Mouse (Mus musculus): ENCODE results near the gene 4921539E11Rik.

4921539E11Rik gene

DNA sequence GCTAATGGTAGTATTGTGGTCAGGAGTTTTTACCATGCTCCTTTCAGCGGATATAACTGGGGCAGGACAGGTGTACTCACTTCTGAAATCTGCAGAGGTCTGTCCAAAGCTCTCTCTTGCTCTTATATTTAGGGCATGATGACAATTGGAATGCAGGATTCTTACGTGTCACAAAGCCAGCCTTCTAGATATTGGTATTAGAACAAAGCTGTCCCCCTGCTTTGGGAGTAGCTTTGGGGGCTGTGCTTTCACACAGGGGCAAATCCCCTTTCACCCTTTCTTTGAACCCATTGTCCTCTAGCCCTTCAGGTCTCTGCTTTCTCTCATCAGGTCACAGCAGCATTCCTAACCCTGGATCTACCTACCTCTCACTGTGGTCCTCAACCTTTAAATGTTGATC lies at the start of gene 4921539E11Rik:
TSS of gene 4921539E11Rik (minus strand) at position 101 of the 400 bp plus-strand sequence.
- no peak for ATAC-seq (ENCODE audit: insufficient number of reproducible peaks, low FRiP score, low TSS enrichment)

DNA sequence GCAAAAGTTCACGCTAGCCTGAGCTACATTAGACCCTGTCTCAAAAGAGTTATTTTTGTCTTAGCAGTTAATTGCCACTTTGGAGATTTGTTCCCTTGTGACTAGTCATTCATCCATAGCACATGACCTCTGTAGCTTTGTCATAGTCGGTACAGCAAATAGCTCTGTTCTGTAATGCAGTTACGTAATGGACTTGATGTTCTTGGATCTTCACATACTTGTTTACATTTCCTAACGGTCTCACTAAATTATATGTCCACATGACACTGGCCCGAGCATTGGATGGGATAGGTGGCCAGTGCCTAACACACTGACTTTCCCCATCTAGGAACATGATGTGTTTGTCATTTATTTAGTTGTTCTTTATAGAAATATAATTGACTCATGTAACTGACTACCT lies 44.5 kb upstream of the 4921539E11Rik start:
- ATAC-seq (ENCODE audit: insufficient number of reproducible peaks, low FRiP score, low TSS enrichment) = no peak

DNA sequence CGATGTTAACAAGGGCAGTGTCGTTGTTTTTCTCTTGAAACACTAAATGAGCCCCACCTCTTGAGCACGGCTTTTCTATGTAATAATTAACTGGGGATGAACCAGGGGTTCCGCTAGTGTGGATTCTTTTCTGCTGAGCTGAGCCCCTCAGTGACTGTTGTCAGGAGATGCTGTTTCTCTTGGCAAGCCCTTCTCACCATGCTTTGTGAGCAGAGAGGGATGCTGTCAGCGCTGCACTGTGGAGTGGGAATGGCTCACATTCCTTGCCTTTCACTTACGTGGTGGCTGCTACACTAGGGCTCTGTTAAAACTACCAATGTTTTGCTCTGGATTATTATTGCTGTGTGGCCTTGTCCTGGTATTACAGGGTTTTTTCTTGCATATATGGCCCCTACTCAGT lies 38.7 kb upstream of the 4921539E11Rik start:
- no peak for ATAC-seq (ENCODE audit: insufficient number of reproducible peaks, low FRiP score, low TSS enrichment)

DNA sequence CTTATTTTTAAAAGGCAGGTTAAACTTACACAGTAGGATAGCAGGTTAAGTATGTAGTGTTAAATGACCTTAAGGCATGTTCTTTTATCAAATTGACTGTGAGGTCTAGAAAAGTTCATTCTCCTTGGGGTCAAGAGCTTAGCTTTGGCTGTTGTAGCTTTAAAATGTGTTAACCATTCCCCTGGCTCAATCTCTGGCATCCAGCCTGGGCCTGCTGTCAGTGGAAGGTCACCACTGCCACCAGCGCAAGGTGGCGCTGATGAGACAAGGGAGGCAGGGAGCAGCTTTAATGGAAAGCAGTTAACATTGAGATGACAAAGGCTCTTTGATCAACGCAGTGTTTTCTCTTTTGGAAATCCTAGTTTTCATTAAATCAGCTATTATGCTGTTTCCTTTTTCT lies 36.3 kb upstream of the 4921539E11Rik start:
- no peak for ATAC-seq (ENCODE audit: insufficient number of reproducible peaks, low FRiP score, low TSS enrichment)

DNA sequence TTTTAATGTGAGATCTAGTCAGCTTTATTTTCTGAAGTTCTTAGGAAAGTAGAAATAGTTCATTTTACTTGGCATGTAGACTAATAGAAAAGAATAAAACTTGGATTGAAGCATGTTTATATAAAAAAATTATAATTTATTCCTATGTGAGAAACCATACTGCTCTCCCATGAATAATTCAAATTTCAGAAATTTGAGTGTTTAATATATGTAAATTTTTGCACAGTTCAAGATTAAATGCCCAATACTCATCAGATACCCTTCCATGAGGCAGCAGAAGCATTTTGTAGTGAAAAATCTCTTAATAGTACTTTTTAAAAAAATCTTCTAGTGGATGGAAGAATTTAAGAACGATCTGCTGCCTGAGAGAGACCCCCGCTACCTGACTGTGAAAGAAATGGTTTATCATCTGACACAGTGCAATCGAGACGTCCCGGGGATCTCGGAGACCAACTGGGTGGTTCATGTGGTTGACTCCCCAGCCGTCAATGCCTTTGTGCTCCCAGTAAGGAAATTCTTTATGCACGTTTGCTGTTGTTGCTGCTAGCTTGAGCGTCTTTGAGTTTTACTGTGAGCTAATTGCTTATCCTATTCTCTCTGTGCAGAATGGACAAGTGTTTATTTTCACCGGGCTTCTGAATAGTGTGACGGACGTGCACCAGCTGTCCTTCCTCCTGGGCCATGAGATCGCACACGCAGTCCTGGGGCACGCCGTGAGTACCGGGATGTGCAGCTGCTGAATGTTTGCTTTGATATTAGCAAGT lies 34.2 kb upstream of the 4921539E11Rik start:
- no peak for ATAC-seq (ENCODE audit: insufficient number of reproducible peaks, low FRiP score, low TSS enrichment)

DNA sequence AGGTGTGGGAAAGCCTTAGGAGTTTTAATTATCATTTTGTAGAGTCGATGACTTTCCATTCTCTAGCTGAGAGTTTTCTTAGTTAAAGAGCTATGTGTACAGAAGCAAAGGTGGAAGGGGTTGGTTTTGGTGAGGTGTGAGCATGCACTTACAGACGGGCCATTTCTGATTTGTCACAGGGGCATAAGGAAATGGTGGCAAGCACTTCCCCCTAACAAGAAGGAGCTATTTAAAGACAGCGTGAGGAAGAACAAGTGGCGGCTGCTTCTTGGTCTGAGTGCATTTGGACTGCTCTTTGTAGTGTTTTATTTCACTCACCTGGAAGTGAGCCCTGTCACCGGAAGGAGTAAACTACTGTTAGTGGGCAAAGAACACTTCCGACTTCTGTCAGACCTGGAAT lies 30.8 kb upstream of the 4921539E11Rik start:
- ATAC-seq (ENCODE audit: insufficient number of reproducible peaks, low FRiP score, low TSS enrichment) = no peak

DNA sequence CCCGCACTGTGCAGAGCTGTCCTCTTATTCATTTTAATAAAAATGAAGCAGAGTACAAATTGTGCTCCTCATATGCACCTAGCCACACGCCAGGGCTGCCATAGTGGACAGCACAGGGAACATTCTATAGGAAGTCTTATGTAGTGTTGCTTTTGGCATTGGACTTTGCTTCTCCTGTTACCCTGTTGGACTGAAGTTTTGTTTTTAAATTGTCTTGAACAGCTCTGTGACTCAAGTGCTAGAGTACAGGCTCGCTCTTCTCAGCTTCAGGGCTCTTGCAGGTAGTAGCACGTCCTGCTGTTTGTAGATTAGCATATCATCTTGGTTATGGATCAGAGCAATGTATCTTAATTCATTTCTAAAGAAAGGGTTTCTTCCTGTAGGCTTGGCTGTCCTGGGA lies 25.2 kb upstream of the 4921539E11Rik start:
- ATAC-seq (ENCODE audit: insufficient number of reproducible peaks, low FRiP score, low TSS enrichment) = no peak

DNA sequence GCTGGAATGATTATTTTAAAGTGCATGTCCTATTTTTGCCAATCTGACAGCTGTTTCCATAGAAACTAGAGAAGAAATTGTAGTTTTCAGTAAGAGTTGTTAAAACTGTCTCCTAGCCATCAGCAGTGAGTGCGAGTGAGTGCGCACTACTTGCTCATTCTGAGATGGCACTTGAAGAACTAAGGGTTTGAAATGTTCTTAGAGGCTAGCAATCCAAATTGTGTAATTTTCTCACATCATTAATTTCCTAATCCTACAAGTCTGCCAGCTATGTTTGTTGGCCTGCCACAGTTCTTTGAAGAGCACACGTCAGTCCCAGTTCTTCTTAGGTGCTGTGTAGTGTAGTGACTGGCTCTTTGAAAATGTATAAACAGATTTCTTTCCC lies 23.9 kb upstream of the 4921539E11Rik start:
- no peak for ATAC-seq (ENCODE audit: insufficient number of reproducible peaks, low FRiP score, low TSS enrichment)

DNA sequence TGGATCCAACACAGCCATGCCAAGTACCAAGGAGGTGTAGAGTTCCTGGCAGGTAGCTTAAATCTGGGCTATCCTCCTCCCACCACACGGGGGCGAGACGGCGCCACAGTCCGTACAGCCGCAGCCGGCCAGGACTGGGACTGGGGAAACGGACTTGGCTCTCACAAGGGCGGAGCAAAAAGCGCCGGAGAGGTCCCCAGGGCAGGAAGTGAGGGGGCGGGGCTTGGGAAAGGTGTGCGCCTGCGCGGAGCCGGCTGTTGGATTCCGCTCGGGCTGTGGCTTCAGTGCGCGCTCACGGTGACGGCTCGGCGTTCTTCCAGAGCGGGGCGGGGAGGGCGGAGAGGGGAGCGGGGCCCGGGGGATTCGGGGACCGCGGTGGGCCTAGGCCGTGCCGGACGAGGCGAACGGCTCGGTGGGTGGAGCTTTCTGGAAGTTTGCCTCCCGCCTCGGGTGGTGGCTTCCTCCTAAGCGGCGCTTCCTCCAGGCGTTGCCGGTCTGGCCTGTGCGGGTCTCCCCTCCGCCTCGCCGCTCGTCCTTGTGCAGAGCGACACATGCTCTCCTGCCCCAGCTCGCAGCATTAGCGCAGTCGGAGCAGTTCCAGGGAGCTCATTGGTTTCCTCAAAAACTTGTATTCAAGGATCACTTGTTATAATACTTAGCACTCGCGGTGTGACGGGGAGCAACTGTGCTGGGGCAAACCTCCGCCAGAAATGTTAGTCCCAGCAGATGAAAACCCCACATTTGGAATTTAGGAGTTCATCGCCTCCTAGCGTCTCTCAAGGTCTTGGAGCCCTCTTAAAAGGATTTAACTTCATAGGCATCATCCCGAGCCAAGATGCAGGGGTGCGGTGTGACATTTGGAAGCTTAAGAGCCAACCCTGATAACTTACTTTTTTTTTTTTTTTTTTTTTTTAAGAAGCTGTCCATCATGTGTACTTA lies 23.2 kb upstream of the 4921539E11Rik start, which contains the start of gene Oma1:
TSS of gene Oma1 (plus strand) at position 226 of the 939 bp plus-strand sequence.
- peak; percentile 99 for ATAC-seq (ENCODE audit: insufficient number of reproducible peaks, low FRiP score, low TSS enrichment)

DNA sequence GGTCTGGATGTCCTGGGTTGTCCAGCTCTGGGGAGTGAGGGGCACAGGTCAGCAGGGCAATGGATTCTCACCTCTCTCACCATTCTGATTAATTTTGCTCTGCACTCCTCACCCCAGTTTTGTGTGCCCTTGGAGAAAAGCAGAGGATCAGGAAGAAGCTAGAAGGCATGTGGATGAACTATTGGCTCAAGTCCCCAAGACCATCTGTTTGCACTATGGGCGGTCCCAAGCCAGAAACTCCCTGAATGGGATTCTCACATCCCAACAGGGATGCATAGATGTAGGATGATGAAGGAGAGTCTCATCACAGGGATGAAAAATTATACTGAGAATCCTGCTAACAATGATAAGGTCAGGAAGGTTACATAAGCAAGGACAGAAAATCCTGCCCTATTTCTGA lies 13.2 kb upstream of the 4921539E11Rik start:
- ATAC-seq (ENCODE audit: insufficient number of reproducible peaks, low FRiP score, low TSS enrichment) = peak; percentile 92

DNA sequence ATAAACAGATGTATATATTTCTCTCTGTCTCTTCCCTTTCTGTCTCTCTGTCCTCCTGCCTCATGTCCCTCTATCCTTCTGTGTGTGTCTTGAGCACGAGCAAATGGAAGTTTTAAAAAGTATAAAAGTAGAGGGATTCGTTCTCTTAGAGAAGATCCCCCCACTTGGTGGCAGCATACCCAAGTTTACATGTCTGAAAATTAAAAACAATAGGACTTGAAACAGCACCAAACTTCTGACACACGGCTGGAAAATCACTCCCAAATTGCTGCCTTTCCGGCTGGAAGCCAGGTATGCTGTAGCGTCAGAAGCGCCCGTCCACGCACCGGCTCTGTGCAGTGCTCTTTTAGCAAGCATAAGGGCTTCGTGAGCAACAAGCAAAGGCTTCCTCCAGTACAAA lies 8.7 kb upstream of the 4921539E11Rik start:
- no peak for ATAC-seq (ENCODE audit: insufficient number of reproducible peaks, low FRiP score, low TSS enrichment)

DNA sequence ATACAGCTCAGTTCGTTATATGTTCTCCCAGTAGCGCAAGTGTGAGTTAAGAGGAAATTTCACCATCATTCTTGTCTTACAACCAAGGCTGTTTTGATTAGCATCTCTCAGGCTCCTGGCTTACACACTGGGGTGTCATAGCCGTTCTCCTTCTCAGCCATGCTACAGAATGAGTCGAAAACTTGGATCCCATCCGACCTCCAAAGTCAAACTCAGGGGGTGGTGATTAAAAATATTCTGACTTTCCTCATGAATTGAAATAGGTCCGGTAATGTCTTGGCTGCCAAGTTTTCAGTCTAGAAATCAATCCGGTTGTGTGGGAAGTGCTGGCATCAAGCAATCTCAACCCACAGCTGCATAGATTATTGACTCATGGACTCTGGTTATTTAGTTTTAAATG lies 2.3 kb downstream of the 4921539E11Rik start:
- ATAC-seq (ENCODE audit: insufficient number of reproducible peaks, low FRiP score, low TSS enrichment) = no peak

DNA sequence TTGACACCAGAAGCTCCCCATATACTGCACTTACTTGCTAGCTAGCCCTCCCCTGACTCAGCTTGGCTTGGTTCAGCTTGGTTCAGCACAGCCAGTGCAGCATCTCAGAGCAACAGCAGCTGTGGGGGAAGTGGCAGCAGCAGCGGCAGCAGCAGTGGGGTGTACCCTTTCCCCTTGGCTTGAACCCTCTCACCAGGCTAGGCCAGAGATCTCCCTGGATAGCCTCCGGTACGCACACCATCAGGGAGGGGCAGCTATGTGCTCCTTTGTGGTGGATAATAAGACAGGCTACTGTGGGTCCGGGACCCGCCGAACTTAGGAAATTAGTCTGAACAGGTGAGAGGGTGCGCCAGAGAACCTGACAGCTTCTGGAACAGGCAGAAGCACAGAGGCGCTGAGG lies 17.6 kb downstream of the 4921539E11Rik start:
- ATAC-seq (ENCODE audit: insufficient number of reproducible peaks, low FRiP score, low TSS enrichment) = no peak

DNA sequence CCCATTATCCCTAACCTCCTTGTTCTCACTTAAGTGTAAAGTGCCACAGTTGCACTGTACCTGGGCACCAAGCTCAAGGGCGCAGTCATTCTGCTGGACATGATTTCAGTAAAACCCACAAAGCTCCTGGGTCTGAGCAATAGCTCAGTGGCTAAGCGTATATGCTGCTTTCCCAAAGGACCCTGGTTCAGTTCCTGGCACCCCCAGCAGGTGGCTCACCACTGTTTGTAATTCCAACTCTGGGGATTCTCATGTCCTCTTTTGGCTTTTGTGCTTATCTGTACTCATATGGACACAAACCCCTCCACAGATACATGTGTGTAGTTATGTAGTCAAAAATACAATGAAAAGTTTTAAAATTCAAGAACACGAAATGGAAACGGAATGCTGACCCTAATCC lies 21.3 kb downstream of the 4921539E11Rik start:
- ATAC-seq (ENCODE audit: insufficient number of reproducible peaks, low FRiP score, low TSS enrichment) = no peak

DNA sequence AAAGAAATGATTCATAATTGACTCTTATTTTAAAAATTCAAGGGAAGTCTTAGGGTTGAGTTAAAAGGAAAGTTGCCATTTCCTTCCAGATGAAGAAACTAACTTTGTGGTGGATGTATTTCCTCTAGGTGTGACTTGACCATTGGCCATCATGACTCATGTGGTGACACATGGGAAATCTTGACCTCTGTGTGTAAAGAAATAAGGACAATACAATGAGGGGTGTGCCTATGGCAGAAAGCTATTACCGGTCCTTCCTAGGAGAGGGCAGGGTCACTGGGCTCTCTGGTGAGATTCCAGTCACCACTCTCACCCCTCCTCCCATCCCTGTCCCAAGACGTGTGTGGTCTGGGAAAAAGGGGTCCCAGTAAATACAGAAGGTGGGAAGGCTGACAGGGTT lies 25.5 kb downstream of the 4921539E11Rik start:
- no peak for ATAC-seq (ENCODE audit: insufficient number of reproducible peaks, low FRiP score, low TSS enrichment)

DNA sequence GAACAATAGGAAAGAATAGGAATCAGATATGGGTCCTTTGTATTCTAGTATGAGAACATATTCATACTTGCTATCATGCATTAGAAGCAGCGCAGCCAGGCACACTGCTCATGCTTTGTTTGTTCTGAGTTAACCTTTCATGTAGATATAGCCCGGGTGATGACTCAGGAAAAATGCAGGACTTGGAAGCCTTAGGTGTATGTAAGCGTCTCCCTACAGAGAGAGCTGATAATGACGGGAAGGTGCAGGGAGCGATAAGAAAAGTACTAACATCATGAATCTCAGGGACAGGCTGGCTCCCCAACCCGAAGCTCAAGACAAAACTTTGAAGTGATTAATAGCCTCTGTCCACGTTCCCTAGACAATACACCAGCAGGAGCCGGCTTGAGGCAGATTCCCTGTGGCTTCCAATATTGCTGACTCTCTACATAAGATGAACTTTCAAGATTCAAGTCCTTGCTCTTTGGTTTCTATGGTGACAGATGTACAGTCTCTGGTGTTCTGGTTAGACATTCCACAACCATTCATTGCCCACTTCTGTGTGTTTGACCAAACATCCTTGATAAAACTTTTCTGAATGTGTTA lies 26.8 kb downstream of the 4921539E11Rik start:
- no peak for ATAC-seq (ENCODE audit: insufficient number of reproducible peaks, low FRiP score, low TSS enrichment)

DNA sequence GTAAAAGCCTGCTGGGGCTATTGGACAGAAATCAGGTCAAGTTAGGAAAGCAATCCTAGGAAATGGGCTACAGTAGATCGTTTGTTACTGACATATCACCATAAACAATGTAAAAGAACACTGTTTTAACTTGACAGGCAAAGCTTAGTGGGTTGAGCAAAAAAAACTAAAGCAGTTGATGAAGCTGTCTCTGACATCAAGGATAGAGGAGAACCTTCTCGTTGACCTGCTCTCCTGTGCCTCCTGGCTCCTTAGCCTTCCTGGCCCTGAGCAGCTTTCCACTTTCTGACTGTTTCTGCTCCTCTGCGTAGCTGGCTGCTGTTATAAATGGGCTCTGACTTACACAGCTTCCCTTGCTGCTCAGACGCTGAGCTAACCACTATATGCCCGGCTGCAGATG lies 27.3 kb downstream of the 4921539E11Rik start:
- ATAC-seq (ENCODE audit: insufficient number of reproducible peaks, low FRiP score, low TSS enrichment) = no peak

DNA sequence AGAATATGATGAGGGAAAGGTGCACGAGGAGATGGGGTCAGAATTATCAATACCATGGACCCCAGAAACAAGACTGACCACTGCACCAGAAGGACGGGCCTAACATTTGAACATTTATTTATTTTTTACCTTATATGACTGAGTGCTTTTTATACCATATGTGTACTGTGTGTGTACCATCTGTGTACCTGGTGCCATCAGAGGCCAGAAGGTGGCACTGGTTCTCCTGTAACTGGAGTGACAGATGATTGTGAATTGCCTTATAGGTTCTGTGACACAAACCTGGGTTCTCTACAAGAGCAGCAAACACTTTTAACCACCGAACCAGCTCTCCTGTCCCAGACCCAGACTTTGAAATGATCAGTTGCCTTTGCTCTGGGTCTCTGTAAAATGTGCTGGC lies 31.8 kb downstream of the 4921539E11Rik start:
- ATAC-seq (ENCODE audit: insufficient number of reproducible peaks, low FRiP score, low TSS enrichment) = no peak

DNA sequence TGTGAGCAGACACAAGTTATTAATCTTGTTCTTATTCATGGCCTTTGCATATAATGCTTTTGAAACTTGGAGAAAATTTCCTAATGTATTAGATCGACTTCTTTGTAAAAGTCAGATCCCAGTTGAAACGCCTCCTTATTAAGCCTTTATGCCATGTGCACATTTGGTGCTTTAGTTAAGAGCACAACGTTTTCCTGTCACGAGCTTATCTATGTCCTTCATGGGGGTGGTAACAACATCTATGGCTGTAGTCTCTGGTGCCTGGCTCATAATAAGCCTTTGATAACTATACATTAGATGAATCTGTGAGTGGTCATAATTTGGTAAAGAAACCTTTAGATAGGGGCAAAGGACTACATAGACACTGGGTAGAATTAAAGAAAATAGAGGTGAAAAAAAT lies 36.8 kb downstream of the 4921539E11Rik start:
- ATAC-seq (ENCODE audit: insufficient number of reproducible peaks, low FRiP score, low TSS enrichment) = no peak

DNA sequence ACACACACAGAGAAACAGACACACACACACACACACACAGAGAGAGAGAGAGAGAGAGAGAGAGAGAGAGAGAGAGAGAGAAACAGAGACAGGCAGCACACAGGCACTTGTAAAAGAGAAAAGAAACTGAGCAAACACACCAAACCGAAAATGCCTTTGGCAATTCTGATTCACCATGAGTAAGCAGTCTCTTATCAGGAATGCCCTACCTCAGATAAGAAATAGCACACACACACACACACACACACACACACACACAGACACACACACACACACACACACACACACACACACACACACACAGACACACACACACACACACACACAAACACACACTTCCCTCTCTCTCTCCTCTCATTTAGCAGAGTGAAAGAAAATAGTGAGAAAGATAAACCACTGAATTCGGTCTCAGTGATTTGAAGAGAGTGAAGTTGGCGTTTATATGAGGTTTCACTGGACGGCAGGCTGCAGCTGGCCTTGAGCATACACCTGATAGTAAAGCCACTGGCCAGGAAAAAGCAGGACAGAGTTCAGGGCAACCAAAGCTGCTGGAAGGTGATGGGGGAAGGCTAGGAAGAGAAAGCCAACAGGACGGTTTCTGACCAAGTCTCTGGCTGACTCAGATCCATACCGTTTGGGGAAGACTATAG lies 41.1 kb downstream of the 4921539E11Rik start:
- ATAC-seq (ENCODE audit: insufficient number of reproducible peaks, low FRiP score, low TSS enrichment) = no peak

DNA sequence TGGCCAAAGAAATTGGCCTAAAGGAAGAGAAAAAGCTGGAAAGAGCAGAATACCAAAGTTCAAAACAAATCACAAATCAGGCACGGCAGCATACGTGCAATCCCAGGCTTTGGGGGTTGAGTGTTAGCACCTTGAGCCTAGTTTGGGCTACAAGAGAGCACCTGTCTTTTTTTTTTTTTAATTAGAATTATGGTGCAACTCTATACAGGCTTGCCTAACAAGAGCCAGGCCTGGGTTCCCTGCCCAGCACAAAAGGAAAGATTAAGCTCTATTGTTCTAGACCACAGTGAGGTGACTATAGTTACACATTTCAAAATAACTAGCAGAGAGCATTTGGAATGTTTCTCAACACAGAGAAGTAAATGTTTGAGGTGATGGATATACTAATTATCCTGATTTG lies 42.9 kb downstream of the 4921539E11Rik start:
- ATAC-seq (ENCODE audit: insufficient number of reproducible peaks, low FRiP score, low TSS enrichment) = no peak
